Mouse (Mus musculus) midbrain, embryonic 16.5 days (tissue): ENCODE results near the gene Map1lc3b. TPM values are rescaled to one million over a fixed set of nuclear protein-coding genes. Genes with fewer than 3 reads are reported as not detected.

Experiments used
- ATAC-seq: fragments of 200-750 bp; cut with Nextera tagmentation; 2 replicates; pipeline ENCODE4 v1.8.0; 2017; ENCODE audit warnings: moderate TSS enrichment
- H3K27ac ChIP-seq: fragments of 300-500 bp; sonication (generic); 2 replicates; pipeline ENCODE4 v1.5.1; 2014; ENCODE audit warnings: mild to moderate bottlenecking, low read length, mixed read lengths
- H3K27me3 ChIP-seq: fragments of 300-500 bp; sonication (generic); 2 replicates; pipeline ENCODE4 v1.6.1; 2014; ENCODE audit warnings: low read depth, low read length, mixed read lengths; ENCODE audit not compliant: control insufficient read depth, insufficient read depth
- H3K36me3 ChIP-seq: fragments of 300-500 bp; sonication (generic); 2 replicates; pipeline ENCODE4 v1.6.1; 2014; ENCODE audit warnings: mild to moderate bottlenecking, low read length, moderate library complexity, mixed read lengths; ENCODE audit not compliant: control insufficient read depth, insufficient read depth
- H3K4me1 ChIP-seq: fragments of 300-500 bp; sonication (generic); 2 replicates; pipeline ENCODE4 v1.6.1; 2014; ENCODE audit warnings: mild to moderate bottlenecking, low read length, mixed read lengths; ENCODE audit not compliant: control insufficient read depth, insufficient read depth
- H3K4me2 ChIP-seq: fragments of 300-500 bp; sonication (generic); 2 replicates; pipeline ENCODE4 v1.6.1; 2014; ENCODE audit warnings: mild to moderate bottlenecking, low read length, mixed read lengths
- H3K4me3 ChIP-seq: fragments of 300-500 bp; sonication (generic); 2 replicates; pipeline ENCODE4 v1.5.1; 2014; ENCODE audit warnings: low read depth, mild to moderate bottlenecking, low read length, moderate library complexity, mixed read lengths
- H3K9ac ChIP-seq: fragments of 300-500 bp; sonication (generic); 2 replicates; pipeline ENCODE4 v1.6.1; 2014; ENCODE audit warnings: low read depth, low read length, mixed read lengths
- H3K9me3 ChIP-seq: fragments of 300-500 bp; sonication (generic); replicated peaks from 2 replicates; pipeline ENCODE4 v1.6.1; 2014; ENCODE audit warnings: mild to moderate bottlenecking, low read length, mixed read lengths; ENCODE audit not compliant: control insufficient read depth, poor library complexity, severe bottlenecking
- WGBS: fragments of 180-500 bp; shearing (Covaris S2); extraction: QIAGEN DNeasy Blood & Tissue Kit; methylation state at CpG from one replicate; pipeline ENCODE4 v1.1.7; 2014; 5-methylcytosine and 5-hydroxymethylcytosine counted together
- polyA plus RNA-seq: library from polyadenylated mRNA; unstranded; fragments of >200 nt; fragmentation: Nextera tagmentation; extraction: Ambion mirVana; gene quantifications from 2 replicates; pipeline ENCODE4 v1.2.1, GENCODE M21; 2015

Map1lc3b gene
- 362 and 370 TPM in 2 replicates for polyA plus RNA-seq

- Histone ChIP-seq H3K9me3 (no peaks in the 10 kb centered on the region), H3K27ac (peak within 1 kb of the TSS; percentile 76), H3K9ac (peak within 1 kb of the TSS; percentile 87), H3K27me3 (no peaks in the 10 kb centered on the region), H3K4me2 (peak within 1 kb of the TSS; percentile 95), H3K4me1 (peaks cover 25% of the 10 kb centered on the region), H3K4me3 (peak within 1 kb of the TSS; percentile 75), H3K36me3 (no peaks in the 10 kb centered on the region; the same call in 1 of the 2 replicates)
- WGBS, result under 1% methylated on average over 82 of the region's 94 CpGs
- ATAC-seq, result peak; percentile 83
Measured at GRCm38 (mm10) chr8:121590203-121591177, at the start of gene Map1lc3b. Gene Map1lc3b, plus strand, starts transcription at chr8:121590361.

- no peaks in the 10 kb centered on the region; the same call in 1 of the 2 replicates for H3K27me3 ChIP-seq
- no peaks in the 10 kb centered on the region for H3K36me3 ChIP-seq
- no peak overlapping the region for H3K9ac ChIP-seq
- H3K27ac ChIP-seq, result no peak overlapping the region
- H3K4me2 ChIP-seq, result no peak overlapping the region
- ATAC-seq, result no peak
- H3K4me3 ChIP-seq, result no peak overlapping the region
- no peaks in the 10 kb centered on the region for H3K4me1 ChIP-seq
- 87% methylated on average over 19 of the region's 19 CpGs for WGBS
- H3K9me3 ChIP-seq, result no peaks in the 10 kb centered on the region
Measured at GRCm38 (mm10) chr8:121541862-121542261, 48.3 kb upstream of the Map1lc3b start.

GRCm38 (mm10) chr8:121542901-121543300, 47.3 kb upstream of the Map1lc3b start:
- Histone ChIP-seq H3K9ac (no peak overlapping the region), H3K9me3 (no peaks in the 10 kb centered on the region), H3K4me2 (no peak overlapping the region), H3K27ac (no peak overlapping the region), H3K4me3 (no peak overlapping the region), H3K36me3 (no peaks in the 10 kb centered on the region), H3K27me3 (no peaks in the 10 kb centered on the region; the same call in 1 of the 2 replicates), H3K4me1 (no peaks in the 10 kb centered on the region)
- 56% methylated on average over 13 of the region's 13 CpGs for WGBS
- ATAC-seq, result no peak

- H3K27ac ChIP-seq, result no peak within 1 kb of the TSS
- no peaks in the 10 kb centered on the region for H3K4me1 ChIP-seq
- no peaks in the 10 kb centered on the region for H3K36me3 ChIP-seq
- no peak within 1 kb of the TSS for H3K9ac ChIP-seq
- H3K4me2 ChIP-seq, result no peak within 1 kb of the TSS
- WGBS, result 82% methylated on average over 12 of the region's 12 CpGs
- no peak for ATAC-seq
- H3K4me3 ChIP-seq, result no peak within 1 kb of the TSS
- H3K27me3 ChIP-seq, result no peaks in the 10 kb centered on the region
- H3K9me3 ChIP-seq, result no peaks in the 10 kb centered on the region
Measured at GRCm38 (mm10) chr8:121544276-121544785, 45.8 kb upstream of the Map1lc3b start, which contains the start of gene 1700018B08Rik. Gene 1700018B08Rik, minus strand, starts transcription at chr8:121544320.

GRCm38 (mm10) chr8:121544936-121545335, 45.2 kb upstream of the Map1lc3b start:
- 82% methylated on average over 11 of the region's 11 CpGs for WGBS
- no peak for ATAC-seq
- no peak overlapping the region for H3K9ac ChIP-seq
- no peaks in the 10 kb centered on the region for H3K36me3 ChIP-seq
- no peaks in the 10 kb centered on the region for H3K27me3 ChIP-seq
- no peaks in the 10 kb centered on the region for H3K4me1 ChIP-seq
- no peak overlapping the region for H3K27ac ChIP-seq
- H3K9me3 ChIP-seq, result no peaks in the 10 kb centered on the region
- no peak overlapping the region for H3K4me3 ChIP-seq
- no peak overlapping the region for H3K4me2 ChIP-seq

- peak; percentile 58; the same call in 1 of the 2 replicates for ATAC-seq
- Histone ChIP-seq H3K27me3 (no peaks in the 10 kb centered on the region), H3K9me3 (no peaks in the 10 kb centered on the region), H3K27ac (no peak overlapping the region), H3K9ac (no peak overlapping the region), H3K36me3 (peaks cover 6% of the 10 kb centered on the region), H3K4me3 (no peak overlapping the region), H3K4me2 (no peak overlapping the region), H3K4me1 (no peaks in the 10 kb centered on the region)
- 5% methylated on average over 7 of the region's 7 CpGs for WGBS
Measured at GRCm38 (mm10) chr8:121547132-121547531, 43.0 kb upstream of the Map1lc3b start.

- no peak overlapping the region for H3K4me2 ChIP-seq
- no peak overlapping the region for H3K9ac ChIP-seq
- H3K27ac ChIP-seq, result no peak overlapping the region
- H3K4me1 ChIP-seq, result no peaks in the 10 kb centered on the region
- no peaks in the 10 kb centered on the region for H3K9me3 ChIP-seq
- no peak overlapping the region for H3K4me3 ChIP-seq
- 90% methylated on average over 6 of the region's 6 CpGs for WGBS
- no peaks in the 10 kb centered on the region for H3K27me3 ChIP-seq
- no peak for ATAC-seq
- H3K36me3 ChIP-seq, result peaks cover 31% of the 10 kb centered on the region
Measured at GRCm38 (mm10) chr8:121550056-121550455, 40.1 kb upstream of the Map1lc3b start.

- Histone ChIP-seq H3K9ac (no peak overlapping the region), H3K4me2 (no peak overlapping the region), H3K4me1 (no peaks in the 10 kb centered on the region), H3K9me3 (no peaks in the 10 kb centered on the region), H3K4me3 (no peak overlapping the region), H3K36me3 (peaks cover 32% of the 10 kb centered on the region), H3K27ac (no peak overlapping the region), H3K27me3 (no peaks in the 10 kb centered on the region)
- no peak for ATAC-seq
- WGBS, result 62% methylated on average over 24 of the region's 24 CpGs
Measured at GRCm38 (mm10) chr8:121551065-121551985, 38.8 kb upstream of the Map1lc3b start.
